ENCODE assay signal across 8 mouse cellular contexts in the genomic region with DNA sequence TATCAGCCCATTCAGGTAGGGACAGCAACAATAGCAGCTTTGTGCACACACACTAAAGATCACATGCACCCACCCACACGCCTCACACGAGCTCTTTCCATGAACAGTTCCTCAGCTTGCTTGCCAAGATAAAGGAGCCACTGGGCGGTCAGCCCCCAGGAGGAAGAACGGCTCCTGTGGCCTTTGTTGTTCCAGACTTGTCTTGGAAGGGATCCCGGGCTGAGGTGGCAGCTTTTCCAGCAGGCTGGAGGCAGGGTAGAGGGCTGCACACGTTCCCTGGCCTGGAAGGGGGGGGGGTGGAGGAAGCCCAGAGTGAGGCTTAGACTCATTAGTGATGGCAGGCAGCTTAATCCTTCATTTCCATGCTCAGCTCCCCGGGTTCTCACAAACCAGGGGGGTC. TPM values are rescaled to one million over a fixed set of nuclear protein-coding genes. Genes with fewer than 3 reads are reported as not detected.
DNase-seq lines count a peak whose midpoint lies in the region; ATAC-seq and TF ChIP-seq lines count a peak whose summit lies in the region.

No protein-coding gene starts in this region.

- WGBS in forebrain, embryonic 11.5 days = 6% methylated on average over 7 of the region's 7 CpGs
- WGBS in forebrain, embryonic 10.5 days = 6% methylated on average over 7 of the region's 7 CpGs
- WGBS in lung, adult 2 months = 8% methylated on average over 7 of the region's 7 CpGs
- WGBS in midbrain, embryonic 12.5 days = 7% methylated on average over 7 of the region's 7 CpGs

- no peaks in the 10 kb centered on the region for H3K9me3 ChIP-seq in forebrain, embryonic 11.5 days (ENCODE audit: control insufficient read depth, low read length)
- no peaks in the 10 kb centered on the region for H3K9me3 ChIP-seq in forebrain, embryonic 10.5 days
- no peaks in the 10 kb centered on the region for H3K9me3 ChIP-seq in midbrain, embryonic 12.5 days

- peaks cover 22% of the 10 kb centered on the region for H3K4me1 ChIP-seq in forebrain, embryonic 11.5 days (replicated peaks; ENCODE audit: control insufficient read depth, insufficient read depth, low read length)
- peaks cover 68% of the 10 kb centered on the region for H3K4me1 ChIP-seq in forebrain, embryonic 10.5 days
- H3K4me1 ChIP-seq in lung, adult 2 months (ENCODE audit: control insufficient read depth, insufficient read depth, low read length) = no peaks in the 10 kb centered on the region
- peaks cover 43% of the 10 kb centered on the region for H3K4me1 ChIP-seq in midbrain, embryonic 12.5 days

- TF ChIP-seq CTCF in lung, adult 2 months (IDR thresholded peaks at IDR 0.05; ENCODE audit: insufficient read depth, low read length) = no peak

- DNase-seq in forebrain, embryonic 11.5 days (ENCODE audit: low spot score) = peak; percentile 70
- no peak for DNase-seq in forebrain, embryonic 10.5 days (ENCODE audit: extremely low spot score, low spot score)
- peak; percentile 28 for DNase-seq in lung, postnatal 10 days
- no peak for DNase-seq in lung, adult 2 months
- peak; percentile 90 for DNase-seq in gonadal fat pad, adult 2 months (ENCODE audit: low read depth)
- DNase-seq in urinary bladder, adult 18-20 months (ENCODE audit: low spot score in 2 of 2) = no peak
- DNase-seq in T-cell, adult 2 months (ENCODE audit: low spot score) = no peak

- no peak overlapping the region for H3K4me2 ChIP-seq in forebrain, embryonic 11.5 days (ENCODE audit: low read depth, low read length, severe bottlenecking)
- no peak overlapping the region for H3K4me2 ChIP-seq in midbrain, embryonic 12.5 days (replicated peaks)

- no peak overlapping the region for H3K4me3 ChIP-seq in forebrain, embryonic 11.5 days (ENCODE audit: low read depth, low read length)
- H3K4me3 ChIP-seq in forebrain, embryonic 10.5 days = no peak overlapping the region
- H3K4me3 ChIP-seq in lung, adult 2 months (replicated peaks; ENCODE audit: extremely low read depth, low read depth, low read length) = no peak overlapping the region
- no peak overlapping the region for H3K4me3 ChIP-seq in midbrain, embryonic 12.5 days

- no peak overlapping the region for H3K9ac ChIP-seq in forebrain, embryonic 11.5 days (ENCODE audit: low read length)
- no peak overlapping the region for H3K9ac ChIP-seq in midbrain, embryonic 12.5 days (replicated peaks)

- H3K27me3 ChIP-seq in forebrain, embryonic 11.5 days (ENCODE audit: control insufficient read depth, insufficient read depth, low read length) = peaks cover 45% of the 10 kb centered on the region
- H3K27me3 ChIP-seq in forebrain, embryonic 10.5 days (ENCODE audit: poor library complexity, severe bottlenecking) = peaks cover 98% of the 10 kb centered on the region
- H3K27me3 ChIP-seq in midbrain, embryonic 12.5 days = peaks cover 76% of the 10 kb centered on the region

- H3K27ac ChIP-seq in forebrain, embryonic 11.5 days (ENCODE audit: low read depth, low read length) = no peak overlapping the region
- no peak overlapping the region for H3K27ac ChIP-seq in forebrain, embryonic 10.5 days
- H3K27ac ChIP-seq in midbrain, embryonic 12.5 days (replicated peaks) = no peak overlapping the region

- peak; percentile 58; the same call in 1 of the 2 replicates for ATAC-seq in forebrain, embryonic 11.5 days (replicated peaks; ENCODE audit: low FRiP score)
- peak; percentile 63 for ATAC-seq in midbrain, embryonic 12.5 days (ENCODE audit: low FRiP score, low read depth)

- no peaks in the 10 kb centered on the region for H3K36me3 ChIP-seq in forebrain, embryonic 11.5 days (ENCODE audit: control insufficient read depth, insufficient read depth, low read length)
- no peaks in the 10 kb centered on the region for H3K36me3 ChIP-seq in forebrain, embryonic 10.5 days (replicated peaks)
- no peaks in the 10 kb centered on the region for H3K36me3 ChIP-seq in midbrain, embryonic 12.5 days

- no peak for TF ChIP-seq POLR2A in lung, adult 2 months (IDR thresholded peaks at IDR 0.05; ENCODE audit: borderline replicate concordance, extremely low read depth, low read depth, low read length)

RNA-seq across cellular contexts. Expression of a gene that starts 18.2 kb away (rescaled TPM):
- polyA plus RNA-seq in forebrain, embryonic 11.5 days (2014; fragmentation: Nextera tagmentation; extraction: Ambion mirVana) = not detected in 2 replicates
- polyA plus RNA-seq in forebrain, embryonic 10.5 days (2016; fragmentation: Nextera tagmentation; extraction: Ambion mirVana) = 0.16 TPM in 1 of 2 replicates, not detected in the other
- not detected in 2 replicates for polyA plus RNA-seq in lung, adult 2 months (2012; rRNA removed)
- 0.31 and 0.85 TPM in 2 replicates for polyA plus RNA-seq in gonadal fat pad, adult 2 months (2012; rRNA removed)
- polyA plus RNA-seq in midbrain, embryonic 12.5 days (2016; fragmentation: Nextera tagmentation; extraction: Ambion mirVana) = 0.42 and 0.50 TPM in 2 replicates

RNA-seq across cellular contexts. Expression of a gene that starts 24.4 kb away (rescaled TPM):
- polyA plus RNA-seq in forebrain, embryonic 11.5 days (2014; fragmentation: Nextera tagmentation; extraction: Ambion mirVana) = not detected in 2 replicates
- not detected in 2 replicates for polyA plus RNA-seq in forebrain, embryonic 10.5 days (2016; fragmentation: Nextera tagmentation; extraction: Ambion mirVana)
- not detected in 2 replicates for polyA plus RNA-seq in lung, adult 2 months (2012; rRNA removed)
- polyA plus RNA-seq in gonadal fat pad, adult 2 months (2012; rRNA removed) = not detected in 2 replicates
- not detected in 2 replicates for polyA plus RNA-seq in midbrain, embryonic 12.5 days (2016; fragmentation: Nextera tagmentation; extraction: Ambion mirVana)

RNA-seq across cellular contexts. Expression of a gene that starts 31.1 kb away (rescaled TPM):
- 0.35 and 0.48 TPM in 2 replicates for polyA plus RNA-seq in forebrain, embryonic 11.5 days (2014; fragmentation: Nextera tagmentation; extraction: Ambion mirVana)
- 1.7 and 2.3 TPM in 2 replicates for polyA plus RNA-seq in forebrain, embryonic 10.5 days (2016; fragmentation: Nextera tagmentation; extraction: Ambion mirVana)
- not detected in 2 replicates for polyA plus RNA-seq in lung, adult 2 months (2012; rRNA removed)
- polyA plus RNA-seq in gonadal fat pad, adult 2 months (2012; rRNA removed) = 0.03 TPM in 1 of 2 replicates, not detected in the other
- 18.2 and 18.3 TPM in 2 replicates for polyA plus RNA-seq in midbrain, embryonic 12.5 days (2016; fragmentation: Nextera tagmentation; extraction: Ambion mirVana)

Comparison
In these comparisons a context has a peak if more than half of its experiments do, and no peak if none do; other contexts are left out.
1. DNase-seq: peak in forebrain, embryonic 11.5 days (single experiment), lung, postnatal 10 days (single experiment) and gonadal fat pad, adult 2 months (single experiment); none in forebrain, embryonic 10.5 days (single experiment), lung, adult 2 months (single experiment), urinary bladder, adult 18-20 months (0 of 2) and T-cell, adult 2 months (single experiment).